Mouse (Mus musculus) forebrain, embryonic 13.5 days (tissue): ENCODE results near the gene Rnf145. TPM values are rescaled to one million over a fixed set of nuclear protein-coding genes. Genes with fewer than 3 reads are reported as not detected.
"Not testable (repeated sequence)": the region's sequence is repeated elsewhere in the genome, so short reads cannot be mapped to it uniquely, and the experiment has no call there.

ENCODE experiments used
- ATAC-seq: fragments of 200-750 bp; cut with Nextera tagmentation; 2 replicates; pipeline ENCODE4 v1.8.0; 2017
- H3K27ac ChIP-seq: fragments of 300-500 bp; sonication (generic); 2 replicates; pipeline ENCODE4 v1.5.1; 2015; ENCODE audit warnings: inconsistent platforms, mild to moderate bottlenecking, moderate library complexity
- H3K27me3 ChIP-seq: fragments of 300-500 bp; sonication (generic); 2 replicates; pipeline ENCODE4 v1.6.1; 2015; ENCODE audit warnings: mild to moderate bottlenecking, inconsistent platforms
- H3K36me3 ChIP-seq: fragments of 300-500 bp; sonication (generic); 2 replicates; pipeline ENCODE4 v1.6.1; 2015; ENCODE audit warnings: mild to moderate bottlenecking, inconsistent platforms; ENCODE audit not compliant: poor library complexity, severe bottlenecking
- H3K4me1 ChIP-seq: fragments of 300-500 bp; sonication (generic); 2 replicates; pipeline ENCODE4 v1.6.1; 2015; ENCODE audit warnings: inconsistent platforms
- H3K4me2 ChIP-seq: fragments of 300-500 bp; sonication (generic); 2 replicates; pipeline ENCODE4 v1.6.1; 2015; ENCODE audit warnings: inconsistent platforms, mild to moderate bottlenecking, moderate library complexity
- H3K4me3 ChIP-seq: fragments of 300-500 bp; sonication (generic); 2 replicates; pipeline ENCODE4 v1.5.1; 2015; ENCODE audit warnings: mild to moderate bottlenecking, inconsistent platforms
- H3K9ac ChIP-seq: fragments of 300-500 bp; sonication (generic); 2 replicates; pipeline ENCODE4 v1.6.1; 2015; ENCODE audit warnings: mild to moderate bottlenecking, inconsistent platforms
- H3K9me3 ChIP-seq: fragments of 300-500 bp; sonication (generic); replicated peaks from 2 replicates; pipeline ENCODE4 v1.6.1; 2016; ENCODE audit warnings: inconsistent platforms
- WGBS: fragments of 180-500 bp; shearing (Covaris S2); methylation state at CpG from one replicate; pipeline ENCODE4 v1.1.7; 2015; 5-methylcytosine and 5-hydroxymethylcytosine counted together
- polyA plus RNA-seq: library from polyadenylated mRNA; unstranded; fragments of >200 nt; fragmentation: Nextera tagmentation; extraction: Ambion mirVana; gene quantifications from 2 replicates; pipeline ENCODE4 v1.2.1, GENCODE M21; 2015

Rnf145 gene
- polyA plus RNA-seq, 1 experiment from 2014 or later: 78.0 TPM

DNA sequence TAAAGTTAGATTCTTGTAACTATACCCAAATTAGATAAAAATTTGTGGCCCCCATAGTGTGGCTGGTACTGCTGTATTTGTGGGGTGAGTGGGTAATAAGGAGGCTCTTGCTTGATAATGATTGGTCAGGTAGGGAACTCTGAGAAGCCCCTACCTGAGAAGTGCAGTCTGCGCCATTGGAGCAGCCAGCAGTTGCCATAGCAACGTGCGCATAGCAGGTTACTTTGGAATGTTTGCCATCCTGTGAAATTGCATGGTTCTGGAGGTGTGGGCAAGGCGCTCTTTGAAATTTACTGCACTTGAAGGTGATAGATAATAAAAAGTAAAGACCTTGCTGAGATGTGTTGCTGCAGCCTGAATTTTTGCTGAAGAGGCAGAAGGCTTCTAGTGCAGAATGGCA, 35.6 kb downstream of the Rnf145 start:
- no peak overlapping the region for H3K9ac ChIP-seq
- no peaks in the 10 kb centered on the region for H3K4me1 ChIP-seq
- H3K36me3 ChIP-seq: peaks cover 75% of the 10 kb centered on the region
- H3K4me3 ChIP-seq: no peak overlapping the region
- WGBS: 81% methylated on average over 4 of the region's 4 CpGs
- ATAC-seq: no peak
- no peaks in the 10 kb centered on the region for H3K27me3 ChIP-seq
- no peak overlapping the region for H3K4me2 ChIP-seq
- no peak overlapping the region for H3K27ac ChIP-seq
- H3K9me3 ChIP-seq: no peaks in the 10 kb centered on the region

DNA sequence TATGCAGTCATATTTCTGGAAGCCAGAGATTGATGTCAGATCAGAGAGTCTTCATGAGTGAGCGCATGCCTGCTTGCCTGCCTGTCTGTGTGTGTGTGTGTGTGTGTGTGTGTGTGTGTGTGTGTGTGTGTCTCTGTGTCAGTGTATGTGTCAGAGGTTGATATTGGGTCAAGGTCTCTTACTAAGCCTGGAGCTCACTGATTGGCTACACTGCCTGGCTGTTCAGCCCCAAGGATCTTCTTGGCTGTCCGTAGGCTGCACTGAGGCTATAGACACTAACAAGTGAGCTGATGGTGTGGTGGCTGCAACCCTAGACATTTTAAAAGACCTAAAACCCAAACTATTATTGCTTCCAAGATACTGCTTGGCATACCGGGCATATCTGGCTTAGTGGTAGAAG, 39.8 kb downstream of the Rnf145 start:
- peaks cover 76% of the 10 kb centered on the region for H3K36me3 ChIP-seq
- WGBS: 95% methylated on average over 3 of the region's 3 CpGs
- no peaks in the 10 kb centered on the region for H3K9me3 ChIP-seq
- H3K4me3 ChIP-seq: no peak overlapping the region
- H3K4me2 ChIP-seq: no peak overlapping the region
- H3K27me3 ChIP-seq: no peaks in the 10 kb centered on the region
- no peak for ATAC-seq
- H3K9ac ChIP-seq: no peak overlapping the region
- H3K27ac ChIP-seq: no peak overlapping the region
- no peaks in the 10 kb centered on the region for H3K4me1 ChIP-seq

DNA sequence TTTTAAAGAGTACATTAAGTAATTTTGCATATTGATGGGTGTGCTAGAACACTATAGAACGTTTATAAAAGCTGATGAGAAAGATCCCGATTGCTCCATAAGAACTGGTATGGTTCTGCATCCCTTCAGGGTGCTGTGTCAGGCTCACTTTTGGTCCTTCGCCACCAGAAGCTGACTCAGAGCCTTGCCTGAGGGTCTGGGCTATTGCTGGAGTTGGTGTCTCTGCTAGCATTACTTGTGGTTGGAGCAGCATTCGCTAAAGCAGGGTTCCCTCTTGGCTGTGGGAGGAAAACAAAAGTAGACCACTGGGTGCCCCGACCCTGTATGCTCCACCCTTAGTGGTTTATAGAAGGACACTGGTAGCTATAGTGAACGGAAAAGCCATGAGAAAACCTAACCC, 40.7 kb downstream of the Rnf145 start:
- Histone ChIP-seq H3K27me3 (no peaks in the 10 kb centered on the region), H3K9ac (no peak overlapping the region), H3K4me3 (no peak overlapping the region), H3K27ac (no peak overlapping the region), H3K4me1 (no peaks in the 10 kb centered on the region), H3K4me2 (no peak overlapping the region), H3K36me3 (peaks cover 83% of the 10 kb centered on the region), H3K9me3 (no peaks in the 10 kb centered on the region)
- WGBS: 94% methylated on average over 6 of the region's 6 CpGs
- no peak for ATAC-seq

DNA sequence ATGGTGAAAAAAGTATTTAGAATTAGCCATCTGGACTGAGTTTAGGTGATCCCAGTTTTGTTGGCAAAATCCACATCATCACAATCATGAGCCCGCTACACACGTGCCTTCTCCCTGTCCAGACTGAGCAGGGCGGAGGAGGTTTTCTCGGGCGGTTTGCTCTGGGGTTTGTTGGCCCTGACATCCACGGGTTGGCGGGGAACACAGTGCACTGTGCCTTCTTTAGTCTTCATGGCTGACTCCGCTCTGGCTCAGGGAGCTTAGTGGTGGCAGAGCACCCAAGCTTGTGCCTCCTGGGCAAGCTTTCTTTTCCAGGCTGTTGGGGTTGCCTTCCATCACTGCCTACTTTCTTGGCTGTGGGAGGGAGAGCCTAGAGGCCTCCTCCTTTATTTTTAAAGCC, 41.6 kb downstream of the Rnf145 start:
- no peak overlapping the region for H3K9ac ChIP-seq
- H3K4me2 ChIP-seq: no peak overlapping the region
- no peak overlapping the region for H3K4me3 ChIP-seq
- no peaks in the 10 kb centered on the region for H3K27me3 ChIP-seq
- peaks cover 86% of the 10 kb centered on the region for H3K36me3 ChIP-seq
- H3K9me3 ChIP-seq: no peaks in the 10 kb centered on the region
- no peaks in the 10 kb centered on the region for H3K4me1 ChIP-seq
- ATAC-seq: no peak
- WGBS: 91% methylated on average over 8 of the region's 8 CpGs
- no peak overlapping the region for H3K27ac ChIP-seq

DNA sequence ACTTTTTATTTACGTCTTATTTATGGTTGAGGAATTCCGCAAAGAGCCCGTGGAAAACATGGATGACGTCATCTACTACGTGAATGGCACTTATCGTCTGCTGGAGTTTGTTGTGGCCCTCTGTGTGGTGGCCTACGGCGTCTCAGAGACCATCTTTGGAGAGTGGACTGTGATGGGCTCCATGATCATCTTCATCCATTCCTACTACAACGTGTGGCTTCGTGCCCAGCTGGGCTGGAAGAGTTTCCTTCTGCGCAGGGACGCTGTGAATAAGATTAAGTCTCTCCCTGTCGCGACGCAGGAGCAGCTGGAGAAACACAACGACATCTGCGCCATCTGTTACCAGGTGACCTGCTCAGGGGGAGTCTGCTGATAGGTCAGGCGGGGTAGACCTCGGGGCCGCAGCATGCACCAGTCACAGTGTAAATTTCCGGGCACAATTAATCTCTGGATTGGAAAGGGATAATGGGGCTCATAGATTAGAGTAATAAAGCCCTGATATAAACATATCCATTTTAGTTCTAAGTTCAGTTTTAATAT, 42.8 kb downstream of the Rnf145 start:
- Histone ChIP-seq H3K4me3 (no peak overlapping the region), H3K4me2 (no peak overlapping the region), H3K9me3 (no peaks in the 10 kb centered on the region), H3K9ac (no peak overlapping the region), H3K27ac (no peak overlapping the region; the same call in 1 of the 2 replicates), H3K27me3 (no peaks in the 10 kb centered on the region), H3K4me1 (no peaks in the 10 kb centered on the region), H3K36me3 (peaks cover 86% of the 10 kb centered on the region)
- no peak for ATAC-seq
- WGBS: 85% methylated on average over 21 of the region's 21 CpGs

DNA sequence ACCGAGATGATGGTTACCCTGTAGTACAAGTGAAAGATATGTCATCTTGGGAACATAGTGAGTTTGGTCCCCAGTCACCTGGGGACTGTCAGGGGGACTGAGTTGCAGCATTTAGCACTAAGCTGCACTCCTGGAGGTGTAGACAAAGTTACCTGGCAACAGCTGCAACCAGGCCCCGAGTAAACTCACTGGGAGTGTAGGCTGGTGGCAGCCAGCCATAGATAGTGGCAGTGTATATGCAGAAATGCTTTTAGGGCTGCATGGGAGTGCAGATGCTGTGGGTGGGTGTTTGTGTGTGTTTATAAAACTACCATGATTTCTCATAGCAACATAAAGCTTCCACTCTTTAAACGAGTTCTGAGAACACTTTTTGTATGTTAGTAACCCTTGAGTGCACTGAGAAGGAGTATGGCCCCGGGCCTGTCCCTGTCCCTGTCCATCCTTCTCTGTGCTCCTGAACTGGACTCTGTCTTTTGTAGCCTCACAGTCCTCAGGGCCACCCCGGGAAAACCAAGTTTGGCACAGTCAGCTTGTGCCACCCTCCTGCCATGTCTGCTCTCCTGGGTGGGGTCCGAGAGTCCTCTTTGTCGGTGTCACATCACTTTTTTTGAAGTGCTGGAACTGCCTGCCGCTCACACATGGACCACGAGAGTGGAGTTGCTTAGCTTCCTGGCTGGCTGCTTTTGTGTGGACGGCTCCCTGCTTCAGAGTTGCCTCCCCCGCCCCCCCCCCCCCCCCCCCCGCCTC, 43.8 kb downstream of the Rnf145 start:
- Histone ChIP-seq H3K9me3 (no peaks in the 10 kb centered on the region), H3K4me3 (no peak overlapping the region), H3K4me2 (no peak overlapping the region), H3K4me1 (no peaks in the 10 kb centered on the region), H3K27me3 (no peaks in the 10 kb centered on the region), H3K36me3 (peaks cover 89% of the 10 kb centered on the region), H3K9ac (no peak overlapping the region), H3K27ac (no peak overlapping the region)
- WGBS: 76% methylated on average over 11 of the region's 12 CpGs
- no peak for ATAC-seq

DNA sequence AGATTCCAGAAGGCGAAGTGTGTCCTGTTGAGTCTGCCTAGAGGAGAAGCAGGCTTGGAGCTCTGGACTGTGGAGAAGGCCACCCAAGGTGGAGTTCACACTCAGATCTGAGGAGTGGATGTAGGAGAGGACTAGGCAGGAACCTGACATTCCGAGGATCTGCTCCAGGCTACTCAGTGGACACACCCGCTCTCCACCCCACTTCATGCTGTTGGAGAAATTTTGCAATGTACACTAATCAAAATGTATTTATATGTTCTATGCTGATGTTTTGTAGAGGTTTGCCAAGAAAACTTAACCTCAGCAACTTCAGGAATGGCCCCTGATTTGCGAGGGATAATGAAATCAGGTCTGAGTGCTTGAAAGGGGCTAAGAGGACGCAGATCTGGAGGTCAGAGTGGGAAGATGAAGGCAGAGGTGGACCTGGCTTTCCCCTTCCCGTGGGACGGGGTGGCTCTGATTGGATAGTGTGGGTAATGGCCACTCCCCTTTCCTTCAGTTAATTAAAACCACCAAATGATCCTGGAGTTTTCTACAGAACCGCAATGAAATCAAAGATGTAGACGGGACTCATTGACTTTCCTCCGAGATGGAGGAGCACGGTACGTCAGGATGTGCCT, 45.6 kb downstream of the Rnf145 start:
- Histone ChIP-seq H3K36me3 (peaks cover 76% of the 10 kb centered on the region), H3K27me3 (no peaks in the 10 kb centered on the region), H3K9me3 (no peaks in the 10 kb centered on the region; the same call in 1 of the 2 replicates), H3K4me1 (no peaks in the 10 kb centered on the region), H3K27ac (no peak overlapping the region), H3K9ac (no peak overlapping the region), H3K4me2 (no peak overlapping the region), H3K4me3 (no peak overlapping the region)
- 93% methylated on average over 12 of the region's 12 CpGs for WGBS
- no peak for ATAC-seq

DNA sequence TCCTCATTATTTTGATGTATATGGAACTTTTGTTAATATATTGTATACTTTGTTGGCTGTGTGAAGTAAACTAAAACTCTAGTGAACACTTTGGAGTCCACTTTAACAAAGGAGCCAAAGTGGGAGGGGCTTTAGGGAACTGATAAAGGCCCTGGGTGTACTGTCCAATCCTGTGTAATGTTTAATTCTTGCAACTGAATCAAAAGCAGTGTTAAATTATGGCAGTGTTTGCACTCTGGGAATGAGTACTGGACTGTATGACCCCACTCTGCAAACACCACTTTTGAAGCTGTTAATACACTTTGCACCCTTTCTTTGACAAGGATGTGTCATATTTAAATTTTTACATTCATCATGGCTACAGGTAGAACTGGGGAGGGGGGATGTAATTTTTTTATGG, 46.2 kb downstream of the Rnf145 start:
- Histone ChIP-seq H3K27ac (no peak overlapping the region), H3K4me1 (no peaks in the 10 kb centered on the region), H3K9ac (no peak overlapping the region), H3K4me3 (no peak overlapping the region), H3K36me3 (peaks cover 73% of the 10 kb centered on the region), H3K9me3 (no peaks in the 10 kb centered on the region; the same call in 1 of the 2 replicates), H3K27me3 (no peaks in the 10 kb centered on the region), H3K4me2 (no peak overlapping the region)
- ATAC-seq: no peak

DNA sequence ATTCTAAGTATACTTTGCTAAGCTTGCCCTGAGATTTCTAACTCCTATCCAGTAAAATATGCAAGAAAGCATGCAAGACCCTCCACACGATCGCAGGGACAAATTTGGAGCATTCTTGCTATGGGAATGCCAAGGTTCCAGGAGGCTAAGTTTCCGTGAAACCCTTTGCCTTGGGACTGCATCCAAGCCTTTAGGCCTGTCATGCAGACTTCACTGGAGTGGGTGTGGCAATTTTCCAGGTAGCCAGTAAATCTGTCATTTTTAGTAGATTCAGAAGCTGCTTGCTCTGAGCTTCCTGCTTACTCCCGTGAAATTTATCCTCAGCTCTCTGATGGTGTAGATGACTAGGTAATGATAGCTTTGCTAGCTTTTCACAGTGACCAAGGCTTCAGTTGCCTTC, 51.6 kb downstream of the Rnf145 start:
- H3K27ac ChIP-seq, H3K4me3 ChIP-seq: not testable (repeated sequence)
- 93% methylated on average over 4 of the region's 4 CpGs for WGBS

DNA sequence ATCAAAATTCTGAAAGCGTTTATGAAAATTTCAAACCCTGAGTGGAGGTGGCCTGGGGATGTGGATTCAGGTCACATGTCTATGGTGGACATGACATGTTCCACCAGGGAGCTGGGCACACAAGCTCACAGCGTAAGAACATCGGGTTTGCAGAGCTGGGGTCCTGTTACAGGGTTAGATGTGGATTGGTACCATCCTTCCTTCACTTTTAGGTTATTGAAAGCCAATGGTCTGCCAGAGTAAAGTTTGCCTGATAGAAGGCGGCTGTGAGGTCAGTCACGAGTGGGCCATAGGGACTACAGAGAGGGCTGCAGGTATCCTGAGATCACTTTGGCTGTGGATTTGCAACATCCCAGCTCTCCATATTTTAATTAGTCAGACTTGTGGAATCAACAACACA, 54.0 kb downstream of the Rnf145 start:
- Histone ChIP-seq H3K4me1 (no peaks in the 10 kb centered on the region), H3K36me3 (peaks cover 5% of the 10 kb centered on the region; the same call in 1 of the 2 replicates), H3K9ac (no peak overlapping the region), H3K4me2 (no peak overlapping the region), H3K4me3 (no peak overlapping the region), H3K9me3 (no peaks in the 10 kb centered on the region; the same call in 1 of the 2 replicates), H3K27ac (no peak overlapping the region), H3K27me3 (no peaks in the 10 kb centered on the region)
- no peak for ATAC-seq
- WGBS: 90% methylated on average over 5 of the region's 5 CpGs

More for the DNA sequence above, 51.6 kb downstream of the Rnf145 start:
- H3K9ac ChIP-seq, H3K9me3 ChIP-seq, H3K27me3 ChIP-seq, H3K4me1 ChIP-seq, H3K4me2 ChIP-seq, ATAC-seq: not testable (repeated sequence)
- peaks cover 22% of the 10 kb centered on the region for H3K36me3 ChIP-seq

DNA sequence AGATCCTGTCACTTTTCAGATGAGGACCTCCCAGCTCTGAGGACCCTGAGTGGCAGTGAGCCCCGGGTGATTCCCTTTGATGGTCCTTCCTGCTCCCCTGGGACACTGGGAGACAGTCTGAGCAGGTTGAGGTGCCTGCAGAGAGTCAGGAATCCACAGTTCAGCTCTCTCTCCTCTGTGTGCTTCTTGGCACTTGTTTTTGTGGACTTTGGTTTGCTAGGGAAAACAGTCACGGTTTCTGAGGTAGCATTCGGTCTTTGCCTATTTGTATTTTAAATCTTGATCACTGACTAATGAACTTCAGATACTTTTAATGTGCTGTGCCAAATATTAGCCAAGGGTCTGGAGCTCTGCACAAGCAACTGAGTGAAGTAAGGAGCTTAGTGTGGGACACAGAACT, 54.6 kb downstream of the Rnf145 start:
- Histone ChIP-seq H3K4me2 (no peak overlapping the region), H3K4me3 (no peak overlapping the region), H3K36me3 (peaks cover 5% of the 10 kb centered on the region; the same call in 1 of the 2 replicates), H3K27ac (no peak overlapping the region), H3K9ac (no peak overlapping the region), H3K4me1 (no peaks in the 10 kb centered on the region), H3K9me3 (no peaks in the 10 kb centered on the region; the same call in 1 of the 2 replicates), H3K27me3 (no peaks in the 10 kb centered on the region)
- 88% methylated on average over 3 of the region's 3 CpGs for WGBS
- ATAC-seq: no peak

DNA sequence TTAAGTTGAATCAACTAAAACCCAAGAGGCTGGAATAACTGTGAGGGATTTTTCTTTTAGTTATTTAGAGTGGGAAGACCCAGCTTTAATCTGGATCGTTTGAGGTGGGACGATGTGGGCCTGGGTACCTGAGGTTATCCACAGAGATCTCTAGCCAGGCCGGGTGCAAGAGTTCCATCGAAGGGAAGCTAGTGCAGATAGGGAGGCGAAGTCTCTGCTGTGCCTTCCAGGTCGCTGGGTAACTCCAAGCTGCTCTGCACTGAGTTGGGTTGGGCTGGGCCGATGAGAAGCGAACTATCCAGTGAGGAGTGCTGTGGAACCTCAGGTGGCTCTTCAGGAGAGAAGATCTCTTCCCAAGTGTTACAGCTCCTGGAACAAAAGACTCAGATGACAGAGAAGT, 55.6 kb downstream of the Rnf145 start:
- ATAC-seq: no peak
- no peak overlapping the region for H3K4me2 ChIP-seq
- WGBS: 91% methylated on average over 8 of the region's 8 CpGs
- no peaks in the 10 kb centered on the region; the same call in 1 of the 2 replicates for H3K9me3 ChIP-seq
- H3K36me3 ChIP-seq: peaks cover 2% of the 10 kb centered on the region; the same call in 1 of the 2 replicates
- no peak overlapping the region for H3K9ac ChIP-seq
- H3K4me3 ChIP-seq: no peak overlapping the region
- H3K4me1 ChIP-seq: no peaks in the 10 kb centered on the region
- H3K27me3 ChIP-seq: no peaks in the 10 kb centered on the region
- H3K27ac ChIP-seq: no peak overlapping the region
